Mouse (Mus musculus) kidney, adult 10 weeks (tissue): ENCODE results near the gene Serpina6. TPM values are rescaled to one million over a fixed set of nuclear protein-coding genes. Genes with fewer than 3 reads are reported as not detected.

Experiments used
- polyA plus RNA-seq: library from polyadenylated mRNA; stranded (reverse); fragments of 350-450 nt; fragmentation: Illumina TruSeq; extraction: RNeasy Lipid Tissue Mini Kit (QIAGEN cat#74804); gene quantifications from one replicate; pipeline ENCODE4 v1.2.3, GENCODE M21; 2014; ENCODE audit warnings: low read depth, low replicate concordance

The Serpina6 gene
- 6.3 TPM for polyA plus RNA-seq

GRCm38 (mm10) chr12:103656848-103657626 lies at the start of gene Serpina6:
Serpina6 (minus strand) TSS chr12:103657212.

GRCm38 (mm10) chr12:103695429-103695828 lies 38.4 kb upstream of the Serpina6 start, which contains the start of gene Serpina1f:
Serpina1f (minus strand) TSS chr12:103695529.

GRCm38 (mm10) chr12:103676039-103676438 lies 19.0 kb upstream of the Serpina6 start, which contains the start of gene Serpina16:
Serpina16 (minus strand) TSS chr12:103676139.

GRCm38 (mm10) chr12:103631203-103631612 lies 25.8 kb downstream of the Serpina6 start, which contains the start of gene Serpina10:
Serpina10 (minus strand) TSS chr12:103631444.

Other genes starting within 250 kb of the Serpina6 start
- gene 9330161L09Rik, start 249.4 kb downstream of the Serpina6 start, polyA plus RNA-seq, result not detected
- 28.3 TPM for gene Ddx24, start 231.4 kb downstream of the Serpina6 start, polyA plus RNA-seq
- 32.7 TPM for gene Ifi27, start 223.0 kb downstream of the Serpina6 start, polyA plus RNA-seq
- 3.8 TPM for gene Ifi27l2a, start 213.5 kb downstream of the Serpina6 start, polyA plus RNA-seq
- gene Ifi27l2b, start 200.0 kb downstream of the Serpina6 start, polyA plus RNA-seq, result not detected
- 13.3 TPM for gene Ppp4r4, start 124.9 kb downstream of the Serpina6 start, polyA plus RNA-seq
- 1.1 TPM for gene Serpina10, start 25.8 kb downstream of the Serpina6 start, polyA plus RNA-seq
- not detected for gene Serpina16, start 18.9 kb upstream of the Serpina6 start, polyA plus RNA-seq
- 480 TPM for gene Serpina1f, start 38.3 kb upstream of the Serpina6 start, polyA plus RNA-seq
- gene Serpina1d, start 116.4 kb upstream of the Serpina6 start, polyA plus RNA-seq, result 31.0 TPM
- gene Serpina1b, start 173.2 kb upstream of the Serpina6 start, polyA plus RNA-seq, result 1.8 TPM
- 8.7 TPM for gene Serpina1a, start 206.3 kb upstream of the Serpina6 start, polyA plus RNA-seq
- gene Serpina1c, start 247.7 kb upstream of the Serpina6 start, polyA plus RNA-seq, result 1.6 TPM